In genomic region chr5:123671473-123671820, GRCm38 (mm10) we compare ENCODE assay signal across 13 mouse cellular contexts. TPM values are rescaled to one million over a fixed set of nuclear protein-coding genes. Genes with fewer than 3 reads are reported as not detected.
DNase-seq lines count a peak whose midpoint lies in the region; ATAC-seq lines count a peak whose summit lies in the region.
"Had no signal": no experiment of that assay in that cellular context is flagged by ENCODE, and none has a peak within 500 bp of the region (broad histone marks: within the 10 kb centered on the region; RNA-seq: fewer than 3 reads in every experiment).

No protein-coding gene starts in this region.

- peaks cover 50% of the 10 kb centered on the region for H3K4me1 ChIP-seq in heart, embryonic 11.5 days (ENCODE audit: control insufficient read depth, insufficient read depth, low read length)
- peaks cover 18% of the 10 kb centered on the region for H3K4me1 ChIP-seq in limb, embryonic 13.5 days
- H3K4me1 ChIP-seq in limb, embryonic 10.5 days = peaks cover 26% of the 10 kb centered on the region
- H3K4me1 ChIP-seq in embryonic facial prominence, embryonic 10.5 days = peaks cover 47% of the 10 kb centered on the region
- H3K4me1 ChIP-seq in liver, embryonic 15.5 days (replicated peaks) = peaks cover 63% of the 10 kb centered on the region
- no peaks in the 10 kb centered on the region for H3K4me1 ChIP-seq in forebrain, embryonic 14.5 days (ENCODE audit: control insufficient read depth, insufficient read depth, low read length)

- intact Hi-C loops in heart, postnatal 14 days (cut with DNase I) = no loop called here

- no peak overlapping the region; the same call in none of the 2 replicates for H3K27ac ChIP-seq in heart, embryonic 11.5 days (ENCODE audit: low read depth, low read length)
- peak overlapping the region; percentile 55; the same call in 1 of the 2 replicates for H3K27ac ChIP-seq in limb, embryonic 13.5 days
- H3K27ac ChIP-seq in limb, embryonic 10.5 days = no peak overlapping the region
- 0 out of 2 replicates have a peak overlapping the region, but pooled peaks have one; percentile 58 for H3K27ac ChIP-seq in embryonic facial prominence, embryonic 10.5 days (replicated peaks)
- peak overlapping the region; percentile 69; the same call in 1 of the 2 replicates for H3K27ac ChIP-seq in liver, embryonic 15.5 days (replicated peaks)
- no peak overlapping the region for H3K27ac ChIP-seq in forebrain, embryonic 14.5 days (ENCODE audit: low read depth, low read length)
- H3K27ac ChIP-seq: midbrain, embryonic 12.5 days; neural tube, embryonic 12.5 days had no signal

- no peaks in the 10 kb centered on the region for H3K36me3 ChIP-seq in heart, embryonic 11.5 days (ENCODE audit: control insufficient read depth, insufficient read depth, low read length)
- H3K36me3 ChIP-seq in limb, embryonic 13.5 days = no peaks in the 10 kb centered on the region
- 0 out of 2 replicates have a peak, but pooled peaks cover under 1% of the 10 kb centered on the region for H3K36me3 ChIP-seq in limb, embryonic 10.5 days
- H3K36me3 ChIP-seq in embryonic facial prominence, embryonic 10.5 days (replicated peaks) = no peaks in the 10 kb centered on the region
- H3K36me3 ChIP-seq in liver, embryonic 15.5 days (replicated peaks) = no peaks in the 10 kb centered on the region
- no peaks in the 10 kb centered on the region for H3K36me3 ChIP-seq in forebrain, embryonic 14.5 days (ENCODE audit: control insufficient read depth, insufficient read depth, low read length)
- H3K36me3 ChIP-seq: limb, embryonic 15.5 days; neural tube, embryonic 12.5 days had no signal

- no peaks in the 10 kb centered on the region for H3K9me3 ChIP-seq in heart, embryonic 11.5 days (replicated peaks; ENCODE audit: control insufficient read depth, low read length)
- no peaks in the 10 kb centered on the region for H3K9me3 ChIP-seq in limb, embryonic 13.5 days
- no peaks in the 10 kb centered on the region for H3K9me3 ChIP-seq in limb, embryonic 10.5 days (replicated peaks)
- no peaks in the 10 kb centered on the region for H3K9me3 ChIP-seq in embryonic facial prominence, embryonic 10.5 days
- H3K9me3 ChIP-seq in liver, embryonic 15.5 days (replicated peaks) = no peaks in the 10 kb centered on the region
- H3K9me3 ChIP-seq in forebrain, embryonic 14.5 days (replicated peaks; ENCODE audit: control insufficient read depth, low read length) = no peaks in the 10 kb centered on the region
- H3K9me3 ChIP-seq: limb, embryonic 15.5 days; midbrain, embryonic 12.5 days; neural tube, embryonic 12.5 days had no signal

- WGBS in heart, embryonic 11.5 days (ENCODE audit: insufficient replicate concordance) = 60% methylated on average over 3 of the region's 3 CpGs
- 75% methylated on average over 3 of the region's 3 CpGs for whole genome bisulfite sequencing in limb, embryonic 13.5 days
- WGBS in limb, embryonic 10.5 days = 70% methylated on average over 3 of the region's 3 CpGs
- 50% methylated on average over 3 of the region's 3 CpGs for WGBS in embryonic facial prominence, embryonic 10.5 days
- WGBS in liver, embryonic 15.5 days (ENCODE audit: insufficient replicate concordance) = 60% methylated on average over 3 of the region's 3 CpGs
- 57% methylated on average over 3 of the region's 3 CpGs for WGBS in forebrain, embryonic 14.5 days

- ATAC-seq in heart, embryonic 11.5 days (replicated peaks; ENCODE audit: insufficient number of reproducible peaks, low FRiP score, low TSS enrichment) = no peak
- no peak for ATAC-seq in limb, embryonic 13.5 days (ENCODE audit: low FRiP score, low read depth)
- no peak for ATAC-seq in liver, embryonic 15.5 days (ENCODE audit: insufficient read depth)
- ATAC-seq in forebrain, embryonic 14.5 days = no peak

- H3K27me3 ChIP-seq in heart, embryonic 11.5 days (ENCODE audit: control insufficient read depth, insufficient read depth, low read length) = no peaks in the 10 kb centered on the region
- H3K27me3 ChIP-seq in limb, embryonic 13.5 days = no peaks in the 10 kb centered on the region
- H3K27me3 ChIP-seq in limb, embryonic 10.5 days (ENCODE audit: low read depth, poor library complexity, severe bottlenecking) = no peaks in the 10 kb centered on the region
- H3K27me3 ChIP-seq in embryonic facial prominence, embryonic 10.5 days (replicated peaks; ENCODE audit: low read depth, poor library complexity, severe bottlenecking) = no peaks in the 10 kb centered on the region
- H3K27me3 ChIP-seq in liver, embryonic 15.5 days = no peaks in the 10 kb centered on the region
- H3K27me3 ChIP-seq in forebrain, embryonic 14.5 days (replicated peaks; ENCODE audit: control insufficient read depth, insufficient read depth, low read length) = no peaks in the 10 kb centered on the region
- H3K27me3 ChIP-seq: limb, embryonic 15.5 days; midbrain, embryonic 12.5 days; neural tube, embryonic 12.5 days had no signal

- DNase-seq in heart, postnatal 14 days = no peak
- no peak for DNase-seq in limb, embryonic 10.5 days (ENCODE audit: low spot score)
- peak; percentile 20 for DNase-seq in embryonic facial prominence, embryonic 10.5 days (ENCODE audit: low spot score)
- DNase-seq in forebrain, embryonic 14.5 days (ENCODE audit: low spot score) = no peak
- DNase-seq in embryo, embryonic 11 days = no peak
- DNase-seq: cerebellum, postnatal 25 days; thymus, postnatal 36 days had no signal

- H3K9ac ChIP-seq in heart, embryonic 11.5 days (ENCODE audit: low read depth, low read length) = no peak overlapping the region
- H3K9ac ChIP-seq in limb, embryonic 13.5 days = peak overlapping the region; percentile 35; the same call in 1 of the 2 replicates
- no peak overlapping the region for H3K9ac ChIP-seq in liver, embryonic 15.5 days
- no peak overlapping the region for H3K9ac ChIP-seq in forebrain, embryonic 14.5 days (ENCODE audit: low read length)
- H3K9ac ChIP-seq: limb, embryonic 15.5 days; midbrain, embryonic 12.5 days; neural tube, embryonic 12.5 days had no signal

- peak overlapping the region; percentile 24; the same call in 1 of the 2 replicates for H3K4me2 ChIP-seq in heart, embryonic 11.5 days
- H3K4me2 ChIP-seq in limb, embryonic 13.5 days (replicated peaks) = peak overlapping the region; percentile 30; the same call in 1 of the 2 replicates
- peak overlapping the region; percentile 55; the same call in 1 of the 2 replicates for H3K4me2 ChIP-seq in liver, embryonic 15.5 days
- no peak overlapping the region for H3K4me2 ChIP-seq in forebrain, embryonic 14.5 days (ENCODE audit: low read length)
- H3K4me2 ChIP-seq: limb, embryonic 15.5 days; midbrain, embryonic 12.5 days; neural tube, embryonic 12.5 days had no signal

- H3K4me3 ChIP-seq in heart, embryonic 11.5 days (ENCODE audit: low read depth, low read length) = no peak overlapping the region
- no peak overlapping the region for H3K4me3 ChIP-seq in limb, embryonic 13.5 days
- H3K4me3 ChIP-seq in limb, embryonic 10.5 days = no peak overlapping the region
- H3K4me3 ChIP-seq in embryonic facial prominence, embryonic 10.5 days = peak overlapping the region; percentile 23; the same call in 1 of the 2 replicates
- no peak overlapping the region; the same call in 1 of the 2 replicates for H3K4me3 ChIP-seq in liver, embryonic 15.5 days (replicated peaks)
- no peak overlapping the region for H3K4me3 ChIP-seq in forebrain, embryonic 14.5 days (ENCODE audit: low read depth, low read length)
- H3K4me3 ChIP-seq: limb, embryonic 15.5 days; midbrain, embryonic 12.5 days; neural tube, embryonic 12.5 days had no signal

RNA-seq across cellular contexts. Expression of gene Clip1, which starts 13.0 kb away (rescaled TPM):
- polyA plus RNA-seq in heart, embryonic 11.5 days (2014; fragmentation: Nextera tagmentation; extraction: Ambion mirVana) = 45.2 TPM in 2 replicates
- 100 to 1,000 TPM; 118 to 125 TPM for total RNA-seq in heart, postnatal 14 days (2021)
- polyA plus RNA-seq in limb, embryonic 13.5 days (2015; fragmentation: Nextera tagmentation; extraction: Ambion mirVana) = 45.1 and 49.0 TPM in 2 replicates
- polyA plus RNA-seq in limb, embryonic 10.5 days (2016; fragmentation: Nextera tagmentation; extraction: Ambion mirVana) = 46.3 and 48.7 TPM in 2 replicates
- polyA plus RNA-seq in embryonic facial prominence, embryonic 10.5 days (2016; fragmentation: Nextera tagmentation; extraction: Ambion mirVana) = 52.9 and 54.0 TPM in 2 replicates
- polyA plus RNA-seq in liver, embryonic 15.5 days (2015; fragmentation: Nextera tagmentation; extraction: Ambion mirVana) = 10.8 and 11.9 TPM in 2 replicates
- polyA plus RNA-seq in forebrain, embryonic 14.5 days (2014; fragmentation: Nextera tagmentation; extraction: Ambion mirVana) = 45.9 and 55.6 TPM in 2 replicates

RNA-seq across cellular contexts. Expression of gene Zcchc8, which starts 49.5 kb away (rescaled TPM):
- polyA plus RNA-seq in heart, embryonic 11.5 days (2014; fragmentation: Nextera tagmentation; extraction: Ambion mirVana) = 64.6 and 65.7 TPM in 2 replicates
- total RNA-seq in heart, postnatal 14 days (2021) = 10 to 100 TPM; 30.9 to 35.7 TPM
- 89.6 and 93.4 TPM in 2 replicates for polyA plus RNA-seq in limb, embryonic 13.5 days (2015; fragmentation: Nextera tagmentation; extraction: Ambion mirVana)
- 98.1 and 111 TPM in 2 replicates for polyA plus RNA-seq in limb, embryonic 10.5 days (2016; fragmentation: Nextera tagmentation; extraction: Ambion mirVana)
- polyA plus RNA-seq in embryonic facial prominence, embryonic 10.5 days (2016; fragmentation: Nextera tagmentation; extraction: Ambion mirVana) = 86.3 and 93.8 TPM in 2 replicates
- polyA plus RNA-seq in liver, embryonic 15.5 days (2015; fragmentation: Nextera tagmentation; extraction: Ambion mirVana) = 25.6 and 28.6 TPM in 2 replicates
- polyA plus RNA-seq in forebrain, embryonic 14.5 days (2014; fragmentation: Nextera tagmentation; extraction: Ambion mirVana) = 70.3 and 79.8 TPM in 2 replicates

Comparison
In these comparisons a context has a peak if more than half of its experiments do, and no peak if none do; other contexts are left out.
1. H3K27ac ChIP-seq: peak in limb, embryonic 13.5 days (single experiment), embryonic facial prominence, embryonic 10.5 days (single experiment) and liver, embryonic 15.5 days (single experiment); none in heart, embryonic 11.5 days (single experiment), limb, embryonic 10.5 days (single experiment) and forebrain, embryonic 14.5 days (single experiment).